Mouse (Mus musculus) stomach, embryonic 14.5 days (tissue): ENCODE results near the gene Tm9sf1. TPM values are rescaled to one million over a fixed set of nuclear protein-coding genes. Genes with fewer than 3 reads are reported as not detected.

ENCODE experiments used
- ATAC-seq: fragments of 200-750 bp; cut with Nextera tagmentation; 2 replicates; pipeline ENCODE4 v1.8.0; 2017; ENCODE audit warnings: low read depth, moderate TSS enrichment; ENCODE audit not compliant: insufficient number of reproducible peaks, insufficient read depth, low FRiP score
- H3K27ac ChIP-seq: fragments of 300-500 bp; sonication (generic); 2 replicates; pipeline ENCODE4 v1.5.1; 2014; ENCODE audit warnings: mild to moderate bottlenecking, low read length, moderate library complexity, mixed read lengths
- H3K27me3 ChIP-seq: fragments of 300-500 bp; sonication (generic); 2 replicates; pipeline ENCODE4 v1.6.1; 2014; ENCODE audit warnings: low read length, control low read depth, mixed read lengths; ENCODE audit not compliant: control insufficient read depth, insufficient read depth
- H3K36me3 ChIP-seq: fragments of 300-500 bp; sonication (generic); 2 replicates; pipeline ENCODE4 v1.6.1; 2014; ENCODE audit warnings: mild to moderate bottlenecking, control low read depth, low read length, moderate library complexity, mixed read lengths; ENCODE audit not compliant: control insufficient read depth, insufficient read depth
- H3K4me1 ChIP-seq: fragments of 300-500 bp; sonication (generic); 2 replicates; pipeline ENCODE4 v1.6.1; 2014; ENCODE audit warnings: low read length, control low read depth, mixed read lengths; ENCODE audit not compliant: control insufficient read depth, insufficient read depth
- H3K4me2 ChIP-seq: fragments of 300-500 bp; sonication (generic); replicated peaks from 2 replicates; pipeline ENCODE4 v1.6.1; 2014; ENCODE audit warnings: low read depth, low read length, control low read depth
- H3K4me3 ChIP-seq: fragments of 300-500 bp; sonication (generic); 2 replicates; pipeline ENCODE4 v1.5.1; 2014; ENCODE audit warnings: low read depth, low read length, control low read depth
- H3K9ac ChIP-seq: fragments of 300-500 bp; sonication (generic); replicated peaks from 2 replicates; pipeline ENCODE4 v1.6.1; 2014; ENCODE audit warnings: low read depth, mild to moderate bottlenecking, control low read depth, low read length, moderate library complexity, mixed read lengths
- H3K9me3 ChIP-seq: fragments of 300-500 bp; sonication (generic); 2 replicates; pipeline ENCODE4 v1.6.1; 2016; ENCODE audit warnings: low read depth, low read length, control low read depth; ENCODE audit not compliant: control insufficient read depth
- WGBS: fragments of 180-500 bp; shearing (Covaris S2); extraction: QIAGEN DNeasy Blood & Tissue Kit; methylation state at CpG from one replicate; pipeline ENCODE4 v1.1.7; 2014; 5-methylcytosine and 5-hydroxymethylcytosine counted together
- polyA plus RNA-seq: library from polyadenylated mRNA; unstranded; fragments of >200 nt; fragmentation: Nextera tagmentation; extraction: Ambion mirVana; gene quantifications from 2 replicates; pipeline ENCODE4 v1.2.1, GENCODE M21; 2014

Tm9sf1 gene
- polyA plus RNA-seq, 1 experiment from 2014 or later: 109 TPM

DNA sequence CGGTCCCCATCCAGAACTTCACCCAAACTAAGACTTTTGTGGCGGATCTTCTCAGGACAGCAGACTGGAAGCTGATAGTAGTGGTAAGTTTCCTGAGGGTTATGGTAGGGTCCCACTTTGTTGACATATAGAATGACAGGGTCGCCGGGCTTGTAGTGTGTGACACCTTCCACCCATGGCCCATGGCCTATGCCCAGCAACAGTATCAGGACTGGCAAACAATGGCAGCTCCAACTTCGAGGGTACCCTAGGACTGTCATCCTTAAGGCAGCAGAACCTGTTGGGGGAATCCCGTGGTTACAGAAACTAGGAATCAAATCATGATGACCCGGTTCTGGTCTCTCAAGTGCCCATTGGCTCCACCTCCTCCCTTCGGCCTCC, 937 bp downstream of the Tm9sf1 start:
- Histone ChIP-seq H3K9ac (peak overlapping the region; percentile 89), H3K27me3 (no peaks in the 10 kb centered on the region), H3K27ac (peak overlapping the region; percentile 95; the same call in 1 of the 2 replicates), H3K4me1 (peaks cover 10% of the 10 kb centered on the region; the same call in 1 of the 2 replicates), H3K4me3 (peak overlapping the region; percentile 67), H3K4me2 (peak overlapping the region; percentile 76), H3K36me3 (peaks cover 40% of the 10 kb centered on the region), H3K9me3 (no peaks in the 10 kb centered on the region)
- WGBS: 21% methylated on average over 8 of the region's 8 CpGs
- ATAC-seq: 0 out of 2 replicates have a peak, but pooled peaks have one; percentile 6

- Histone ChIP-seq H3K4me3 (no peak overlapping the region), H3K27ac (no peak overlapping the region), H3K27me3 (no peaks in the 10 kb centered on the region), H3K4me1 (peaks cover 10% of the 10 kb centered on the region; the same call in 1 of the 2 replicates), H3K36me3 (peaks cover 48% of the 10 kb centered on the region), H3K9me3 (no peaks in the 10 kb centered on the region), H3K4me2 (no peak overlapping the region), H3K9ac (no peak overlapping the region)
- 94% methylated on average over 13 of the region's 13 CpGs for WGBS
- no peak for ATAC-seq
Observed at GRCm38 (mm10) chr14:55641291-55641690, 2.3 kb downstream of the Tm9sf1 start.

DNA sequence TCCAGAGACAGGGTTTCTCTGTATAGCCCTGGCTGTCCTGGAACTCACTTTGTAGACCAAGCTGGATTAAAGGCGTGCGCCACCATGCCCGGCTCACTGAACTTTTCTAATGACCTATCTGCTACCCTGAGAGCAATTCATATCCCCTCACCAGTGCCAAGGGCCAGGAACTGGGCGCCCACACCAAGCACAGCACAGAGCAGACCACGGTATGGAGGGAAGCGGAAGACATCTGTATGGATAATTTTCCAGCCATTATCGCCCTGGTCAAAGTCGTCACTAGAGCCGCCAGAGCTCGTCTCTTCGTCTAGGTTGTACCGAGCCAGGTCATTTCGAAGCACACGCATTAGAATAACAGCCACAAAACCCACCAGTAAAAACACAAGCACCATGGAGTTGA, 2.8 kb downstream of the Tm9sf1 start:
- H3K27me3 ChIP-seq: no peaks in the 10 kb centered on the region
- H3K36me3 ChIP-seq: peaks cover 50% of the 10 kb centered on the region
- H3K9ac ChIP-seq: no peak overlapping the region
- no peak overlapping the region for H3K27ac ChIP-seq
- 95% methylated on average over 14 of the region's 14 CpGs for WGBS
- peaks cover 10% of the 10 kb centered on the region; the same call in 1 of the 2 replicates for H3K4me1 ChIP-seq
- no peak overlapping the region for H3K4me2 ChIP-seq
- ATAC-seq: no peak
- no peaks in the 10 kb centered on the region for H3K9me3 ChIP-seq
- H3K4me3 ChIP-seq: no peak overlapping the region

DNA sequence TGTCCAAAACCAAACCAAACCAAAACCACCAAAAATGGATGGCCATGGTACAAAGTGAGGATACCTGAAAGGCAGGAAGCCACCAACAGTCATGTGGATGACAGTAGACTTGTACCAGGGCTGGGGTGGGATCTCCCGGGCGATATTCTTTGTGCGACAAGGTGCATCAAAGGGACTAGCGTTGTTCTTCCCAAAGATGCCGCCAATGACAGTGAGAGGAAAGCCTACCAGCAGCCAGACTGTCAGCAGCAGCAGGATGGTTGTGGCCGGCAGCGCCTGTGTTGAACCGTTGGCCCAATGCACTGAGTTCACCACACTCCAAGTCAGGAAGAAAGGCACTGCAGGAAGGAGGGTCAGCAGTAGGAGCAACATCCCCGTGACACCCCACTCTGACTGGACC, 5.8 kb downstream of the Tm9sf1 start, which contains the start of gene Gm49378:
Gene Gm49378 (minus strand): TSS at position 101 of the 400 bp plus-strand sequence.
- no peak within 1 kb of the TSS for H3K4me2 ChIP-seq
- no peak for ATAC-seq
- no peak within 1 kb of the TSS for H3K27ac ChIP-seq
- H3K9me3 ChIP-seq: no peaks in the 10 kb centered on the region
- H3K4me1 ChIP-seq: peaks cover 9% of the 10 kb centered on the region; the same call in 1 of the 2 replicates
- no peak within 1 kb of the TSS for H3K9ac ChIP-seq
- no peak within 1 kb of the TSS for H3K4me3 ChIP-seq
- WGBS: 94% methylated on average over 9 of the region's 9 CpGs
- peaks cover 63% of the 10 kb centered on the region for H3K36me3 ChIP-seq
- H3K27me3 ChIP-seq: no peaks in the 10 kb centered on the region

DNA sequence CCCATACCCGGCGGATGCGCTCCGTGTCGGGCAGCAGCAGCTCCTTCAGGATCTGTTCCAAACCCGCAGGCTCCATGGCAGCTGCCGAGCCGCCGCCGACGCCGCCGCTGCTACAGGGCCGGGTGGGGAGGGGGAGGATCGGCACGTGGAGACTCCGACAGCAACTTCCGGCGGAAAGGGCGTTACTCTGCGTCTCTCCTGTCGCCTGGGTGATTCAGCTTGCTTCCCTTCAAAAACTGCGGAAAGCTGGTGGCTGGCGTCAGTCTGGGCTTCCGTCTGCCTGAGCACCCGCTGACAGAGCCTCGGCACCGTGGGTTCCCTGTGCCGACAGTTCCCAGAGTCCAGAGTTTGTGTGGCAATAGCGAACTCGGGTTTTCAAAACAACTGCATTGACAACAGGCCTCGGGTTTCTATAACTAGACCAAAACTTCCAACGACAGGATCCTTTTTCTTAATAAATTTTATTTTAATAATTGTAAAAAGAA, 8.0 kb downstream of the Tm9sf1 start, which contains the start of gene Ipo4:
Gene Ipo4 (minus strand): TSS at position 435 of the 485 bp plus-strand sequence.
- 2% methylated on average over 33 of the region's 33 CpGs for WGBS
- Histone ChIP-seq H3K36me3 (peaks cover 76% of the 10 kb centered on the region), H3K27me3 (no peaks in the 10 kb centered on the region)

GRCm38 (mm10) chr14:55634874-55635522, 8.6 kb downstream of the Tm9sf1 start:
- Histone ChIP-seq H3K4me1 (peaks cover 5% of the 10 kb centered on the region; the same call in 1 of the 2 replicates), H3K27me3 (no peaks in the 10 kb centered on the region), H3K4me3 (peak overlapping the region; percentile 58), H3K9ac (peak overlapping the region; percentile 39), H3K9me3 (no peaks in the 10 kb centered on the region), H3K27ac (peak overlapping the region; percentile 35; the same call in 1 of the 2 replicates), H3K36me3 (peaks cover 76% of the 10 kb centered on the region), H3K4me2 (peak overlapping the region; percentile 90)
- 3% methylated on average over 23 of the region's 23 CpGs for WGBS
- peak; percentile 53; the same call in 1 of the 2 replicates for ATAC-seq

More for the DNA sequence above, 8.0 kb downstream of the Tm9sf1 start, which contains the start of gene Ipo4:
- Histone ChIP-seq H3K9ac (peak within 1 kb of the TSS; percentile 39), H3K4me1 (peaks cover 5% of the 10 kb centered on the region; the same call in 1 of the 2 replicates), H3K27ac (peak within 1 kb of the TSS; percentile 35; the same call in 1 of the 2 replicates), H3K4me2 (peak within 1 kb of the TSS; percentile 90), H3K9me3 (no peaks in the 10 kb centered on the region), H3K4me3 (peak within 1 kb of the TSS; percentile 58)
- ATAC-seq: peak; percentile 82

GRCm38 (mm10) chr14:55629312-55629711, 14.3 kb downstream of the Tm9sf1 start:
- ATAC-seq: no peak
- 57% methylated on average over 5 of the region's 5 CpGs for WGBS
- Histone ChIP-seq H3K4me1 (no peaks in the 10 kb centered on the region), H3K4me2 (no peak overlapping the region), H3K9me3 (no peaks in the 10 kb centered on the region), H3K36me3 (peaks cover 80% of the 10 kb centered on the region), H3K27me3 (no peaks in the 10 kb centered on the region), H3K9ac (no peak overlapping the region), H3K27ac (no peak overlapping the region), H3K4me3 (no peak overlapping the region)

GRCm38 (mm10) chr14:55628077-55628827, 15.4 kb downstream of the Tm9sf1 start:
- Histone ChIP-seq H3K4me1 (no peaks in the 10 kb centered on the region), H3K9ac (no peak overlapping the region), H3K9me3 (no peaks in the 10 kb centered on the region), H3K27me3 (no peaks in the 10 kb centered on the region), H3K27ac (no peak overlapping the region), H3K4me2 (no peak overlapping the region), H3K4me3 (no peak overlapping the region), H3K36me3 (peaks cover 71% of the 10 kb centered on the region)
- ATAC-seq: no peak
- WGBS: 88% methylated on average over 27 of the region's 27 CpGs
